Mouse (Mus musculus) forebrain, postnatal 0 days (tissue): ENCODE results near the gene Fam229b. TPM values are rescaled to one million over a fixed set of nuclear protein-coding genes. Genes with fewer than 3 reads are reported as not detected.
A peak's percentile ranks its signal among the peaks of the same experiment; 100 is the strongest.

Experiments
- ATAC-seq: fragments of 200-750 bp; cut with Nextera tagmentation; 2 replicates; pipeline ENCODE4 v1.8.0; 2017; ENCODE audit warnings: mild to moderate bottlenecking, moderate library complexity
- DNase-seq: peaks from one replicate; pipeline ENCODE4 v3.0.0-alpha.2; 2015
- H3K27ac ChIP-seq: fragments of 300-500 bp; sonication (generic); 2 replicates; pipeline ENCODE4 v1.5.1; 2014; ENCODE audit warnings: low read depth, mild to moderate bottlenecking, antibody characterized with exemption, low read length, moderate library complexity, mixed read lengths
- H3K27me3 ChIP-seq: fragments of 300-500 bp; sonication (generic); 2 replicates; pipeline ENCODE4 v1.6.1; 2014; ENCODE audit warnings: mild to moderate bottlenecking, low read length, mixed read lengths; ENCODE audit not compliant: insufficient read depth
- H3K36me3 ChIP-seq: fragments of 300-500 bp; sonication (generic); 2 replicates; pipeline ENCODE4 v1.6.1; 2014; ENCODE audit warnings: mild to moderate bottlenecking, moderate library complexity; ENCODE audit not compliant: insufficient read depth
- H3K4me1 ChIP-seq: fragments of 300-500 bp; sonication (generic); 2 replicates; pipeline ENCODE4 v1.6.1; 2014; ENCODE audit warnings: antibody characterized with exemption; ENCODE audit not compliant: insufficient read depth
- H3K4me2 ChIP-seq: fragments of 300-500 bp; sonication (generic); 2 replicates; pipeline ENCODE4 v1.6.1; 2014; ENCODE audit warnings: low read depth, mild to moderate bottlenecking, moderate library complexity
- H3K4me3 ChIP-seq: fragments of 300-500 bp; sonication (generic); 2 replicates; pipeline ENCODE4 v1.5.1; 2014; ENCODE audit warnings: low read depth, low read length, mixed read lengths
- H3K9ac ChIP-seq: fragments of 300-500 bp; sonication (generic); 2 replicates; pipeline ENCODE4 v1.6.1; 2014; ENCODE audit warnings: mild to moderate bottlenecking
- H3K9me3 ChIP-seq: fragments of 300-500 bp; sonication (generic); 2 replicates; pipeline ENCODE4 v1.6.1; 2016; ENCODE audit warnings: low read length
- CTCF ChIP-seq: sonication (generic); IDR thresholded peaks from 2 replicates; pipeline ENCODE4 v1.5.1; 2016; ENCODE audit warnings: antibody characterized with exemption, control low read depth, low read depth
- WGBS: fragments of 180-500 bp; shearing (Covaris S2); extraction: QIAGEN DNeasy Blood & Tissue Kit; methylation state at CpG from one replicate; pipeline ENCODE4 v1.1.7; 2014; 5-methylcytosine and 5-hydroxymethylcytosine counted together
- polyA plus RNA-seq: library from polyadenylated mRNA; unstranded; fragments of >200 nt; fragmentation: Nextera tagmentation; extraction: Ambion mirVana; gene quantifications from 2 replicates; pipeline ENCODE4 v1.2.1, GENCODE M21; 2015
- total RNA-seq: library from RNA; depleted of rRNA; stranded (reverse); fragments of >200 nt; gene quantifications from 2 replicates; pipeline ENCODE4 v1.2.3, GENCODE M21; 2014

Gene Fam229b
- total and polyA plus RNA-seq, 2 experiments from 2014 or later: 25.8 to 43.1 TPM

DNA sequence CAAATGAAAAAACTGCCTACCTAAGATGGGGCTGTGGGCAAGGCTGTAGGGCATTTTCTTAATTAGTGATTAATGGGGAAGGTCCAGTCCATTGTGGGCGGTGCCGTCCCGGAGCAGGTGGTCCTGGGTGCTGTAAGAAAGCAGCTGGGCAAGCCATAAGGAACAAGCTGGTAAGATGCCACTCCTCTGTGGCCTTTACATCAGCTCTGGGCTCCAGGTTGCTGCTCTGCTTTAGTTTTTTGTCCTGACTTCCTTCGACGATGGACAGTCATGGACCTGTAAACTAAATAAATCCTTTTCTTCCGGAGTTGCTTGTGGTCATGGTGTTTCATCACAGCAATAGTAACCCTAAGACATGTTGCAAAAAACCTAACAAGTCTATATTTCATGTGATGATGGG is 37.0 kb upstream of the Fam229b start:
- no peaks in the 10 kb centered on the region for H3K9me3 ChIP-seq
- ATAC-seq (no peak), DNase-seq (no peak)
- H3K4me2 ChIP-seq: peak overlapping the region; percentile 57
- 0 out of 2 replicates have a peak overlapping the region, but pooled peaks have one; percentile 35 for H3K9ac ChIP-seq
- H3K27me3 ChIP-seq: no peaks in the 10 kb centered on the region
- no peak for TF ChIP-seq CTCF
- peaks cover 36% of the 10 kb centered on the region for H3K4me1 ChIP-seq
- H3K36me3 ChIP-seq: no peaks in the 10 kb centered on the region
- WGBS: 4% methylated on average over 6 of the region's 6 CpGs
- peak overlapping the region; percentile 23; the same call in 1 of the 2 replicates for H3K27ac ChIP-seq
- H3K4me3 ChIP-seq: no peak overlapping the region

DNA sequence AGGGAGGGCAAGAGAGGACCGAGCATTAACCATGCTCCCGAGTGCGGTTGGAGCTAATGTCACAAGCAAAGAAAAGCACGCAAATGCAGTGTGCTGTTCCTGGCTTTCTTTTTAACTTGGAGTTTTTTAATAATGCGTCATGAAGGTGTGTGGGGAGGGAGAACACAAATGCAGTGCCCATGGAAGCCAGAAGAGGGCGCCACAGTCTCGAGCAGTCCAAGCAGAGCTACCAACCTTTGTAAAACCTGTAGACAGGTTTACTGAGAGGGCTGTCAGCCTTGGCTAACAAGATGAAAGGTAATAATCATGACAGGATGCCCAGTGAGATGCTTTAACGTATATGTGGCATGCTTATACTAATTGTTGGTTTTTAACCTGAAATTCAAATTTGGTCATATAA is 36.5 kb upstream of the Fam229b start:
- Histone ChIP-seq H3K4me2 (peak overlapping the region; percentile 57), H3K4me1 (peaks cover 39% of the 10 kb centered on the region), H3K27me3 (no peaks in the 10 kb centered on the region), H3K4me3 (peak overlapping the region; percentile 22; the same call in 1 of the 2 replicates), H3K36me3 (no peaks in the 10 kb centered on the region), H3K9me3 (no peaks in the 10 kb centered on the region), H3K27ac (peak overlapping the region; percentile 29; the same call in 1 of the 2 replicates), H3K9ac (0 out of 2 replicates have a peak overlapping the region, but pooled peaks have one; percentile 35)
- DNase-seq (peak; percentile 88), ATAC-seq (no peak)
- WGBS: 3% methylated on average over 8 of the region's 8 CpGs
- peak; percentile 93 for TF ChIP-seq CTCF

DNA sequence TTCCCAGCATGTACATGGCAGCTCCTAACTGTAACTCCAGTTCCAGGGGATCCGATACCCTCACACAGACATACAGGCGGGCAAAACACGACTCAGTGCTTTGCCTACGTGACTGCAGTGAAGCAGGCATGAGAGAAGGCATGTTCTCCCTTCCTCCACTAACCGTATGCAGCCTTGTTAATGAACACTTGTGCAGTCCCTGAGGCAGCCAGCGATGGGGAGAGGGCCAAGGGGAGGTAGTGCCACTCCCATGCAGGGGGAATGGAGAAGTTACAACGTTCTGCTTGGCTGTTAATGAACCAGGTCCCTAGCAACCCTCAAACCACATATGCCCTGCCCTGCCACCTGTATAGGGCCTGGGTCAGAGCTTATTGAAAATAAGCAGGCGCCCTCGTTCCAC is 35.9 kb upstream of the Fam229b start:
- Histone ChIP-seq H3K27me3 (no peaks in the 10 kb centered on the region), H3K9ac (0 out of 2 replicates have a peak overlapping the region, but pooled peaks have one; percentile 35), H3K9me3 (no peaks in the 10 kb centered on the region), H3K4me2 (peak overlapping the region; percentile 36), H3K36me3 (no peaks in the 10 kb centered on the region), H3K4me3 (peak overlapping the region; percentile 22; the same call in 1 of the 2 replicates), H3K27ac (peak overlapping the region; percentile 29; the same call in 1 of the 2 replicates), H3K4me1 (peaks cover 40% of the 10 kb centered on the region)
- no peak for TF ChIP-seq CTCF
- DNase-seq (peak; percentile 39), ATAC-seq (no peak)
- 29% methylated on average over 9 of the region's 9 CpGs for WGBS

DNA sequence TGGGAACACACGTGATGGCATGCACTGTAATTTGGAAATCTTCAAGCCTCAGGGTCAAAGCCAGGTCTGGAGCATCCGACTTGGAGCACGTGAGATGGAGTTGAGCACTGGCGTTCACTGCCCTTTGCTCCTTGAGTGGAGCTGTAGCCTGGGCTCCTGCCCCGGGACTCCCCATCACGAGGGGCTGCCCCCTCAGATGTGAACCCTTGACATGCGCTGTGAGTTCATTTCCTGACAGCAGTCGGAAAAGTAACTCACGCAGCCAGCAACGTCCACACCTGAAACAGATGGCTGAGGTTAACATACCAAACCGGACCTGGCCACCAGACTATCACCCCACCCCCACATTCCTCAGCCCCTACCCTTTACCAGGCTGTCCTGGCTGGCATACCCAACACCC is 33.9 kb upstream of the Fam229b start:
- no peak overlapping the region for H3K27ac ChIP-seq
- DNase-seq: no peak
- no peak for TF ChIP-seq CTCF
- no peaks in the 10 kb centered on the region for H3K27me3 ChIP-seq
- H3K4me2 ChIP-seq: no peak overlapping the region
- 89% methylated on average over 11 of the region's 11 CpGs for WGBS
- peaks cover 27% of the 10 kb centered on the region for H3K4me1 ChIP-seq
- H3K9ac ChIP-seq: no peak overlapping the region
- ATAC-seq: no peak
- no peaks in the 10 kb centered on the region for H3K9me3 ChIP-seq
- no peak overlapping the region for H3K4me3 ChIP-seq
- H3K36me3 ChIP-seq: no peaks in the 10 kb centered on the region

DNA sequence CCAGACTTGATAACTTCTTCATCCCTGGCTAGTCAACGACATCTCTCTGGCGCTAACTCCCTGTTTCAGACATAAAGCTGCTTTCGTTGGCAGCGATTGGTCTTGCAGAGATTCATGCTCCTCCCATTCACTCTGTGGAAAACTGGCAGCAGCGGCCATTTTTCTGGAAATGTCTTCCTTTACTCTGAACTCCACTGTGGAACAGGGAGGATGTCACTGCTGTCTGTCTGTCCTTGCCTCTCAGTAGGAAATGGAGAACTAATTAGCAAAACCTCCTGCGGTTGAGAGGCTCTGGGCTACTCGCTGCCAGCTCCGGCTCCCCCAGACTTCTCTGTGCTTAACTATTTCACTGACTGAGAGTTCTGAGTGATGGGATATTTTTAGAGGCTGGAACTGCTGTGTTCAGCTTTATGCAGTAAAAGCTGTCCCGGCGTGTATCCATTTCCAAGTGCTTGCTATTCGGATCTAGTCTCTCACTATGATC is 32.0 kb upstream of the Fam229b start:
- no peak for TF ChIP-seq CTCF
- 6% methylated on average over 11 of the region's 11 CpGs for WGBS
- peak; percentile 81 for ATAC-seq
- no peaks in the 10 kb centered on the region for H3K9me3 ChIP-seq
- peak overlapping the region; percentile 48 for H3K4me2 ChIP-seq
- H3K9ac ChIP-seq: peak overlapping the region; percentile 50
- peaks cover 20% of the 10 kb centered on the region for H3K4me1 ChIP-seq
- H3K36me3 ChIP-seq: no peaks in the 10 kb centered on the region
- H3K27me3 ChIP-seq: no peaks in the 10 kb centered on the region
- H3K4me3 ChIP-seq: peak overlapping the region; percentile 30
- peak overlapping the region; percentile 86 for H3K27ac ChIP-seq
- DNase-seq: peak; percentile 91

DNA sequence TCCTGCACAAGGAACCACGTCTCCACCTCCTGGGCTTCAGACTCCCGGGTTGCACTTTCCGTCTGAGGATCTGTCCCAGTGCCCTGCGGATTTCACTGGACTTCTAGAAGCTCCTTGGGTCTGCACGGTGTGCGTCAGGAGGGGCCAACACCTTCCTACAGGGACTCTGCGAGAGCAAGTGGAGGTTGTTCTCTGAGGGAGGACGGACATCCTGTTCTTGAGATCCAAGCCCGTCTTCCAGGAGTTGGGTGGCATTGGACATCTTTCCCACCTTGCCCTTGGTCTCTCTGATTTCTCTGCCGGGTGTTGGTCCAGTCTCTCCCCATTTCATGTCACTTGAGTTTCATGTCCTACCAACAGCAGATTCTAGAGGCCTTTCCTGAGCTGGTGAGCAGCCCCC is 30.0 kb upstream of the Fam229b start, which contains the start of gene Ccn6:
Gene Ccn6, minus strand, starts transcription at position 101 of the 400 bp plus-strand sequence.
- no peak for DNase-seq
- H3K4me2 ChIP-seq: 0 out of 2 replicates have a peak within 1 kb of the TSS, but pooled peaks have one; percentile 8
- no peak within 1 kb of the TSS for H3K27ac ChIP-seq
- TF ChIP-seq CTCF: no peak
- no peaks in the 10 kb centered on the region for H3K27me3 ChIP-seq
- no peaks in the 10 kb centered on the region for H3K36me3 ChIP-seq
- WGBS: 90% methylated on average over 10 of the region's 10 CpGs
- no peak within 1 kb of the TSS for H3K9ac ChIP-seq
- no peak for ATAC-seq
- no peak within 1 kb of the TSS for H3K4me3 ChIP-seq
- peaks cover 15% of the 10 kb centered on the region; the same call in 1 of the 2 replicates for H3K4me1 ChIP-seq
- H3K9me3 ChIP-seq: no peaks in the 10 kb centered on the region

DNA sequence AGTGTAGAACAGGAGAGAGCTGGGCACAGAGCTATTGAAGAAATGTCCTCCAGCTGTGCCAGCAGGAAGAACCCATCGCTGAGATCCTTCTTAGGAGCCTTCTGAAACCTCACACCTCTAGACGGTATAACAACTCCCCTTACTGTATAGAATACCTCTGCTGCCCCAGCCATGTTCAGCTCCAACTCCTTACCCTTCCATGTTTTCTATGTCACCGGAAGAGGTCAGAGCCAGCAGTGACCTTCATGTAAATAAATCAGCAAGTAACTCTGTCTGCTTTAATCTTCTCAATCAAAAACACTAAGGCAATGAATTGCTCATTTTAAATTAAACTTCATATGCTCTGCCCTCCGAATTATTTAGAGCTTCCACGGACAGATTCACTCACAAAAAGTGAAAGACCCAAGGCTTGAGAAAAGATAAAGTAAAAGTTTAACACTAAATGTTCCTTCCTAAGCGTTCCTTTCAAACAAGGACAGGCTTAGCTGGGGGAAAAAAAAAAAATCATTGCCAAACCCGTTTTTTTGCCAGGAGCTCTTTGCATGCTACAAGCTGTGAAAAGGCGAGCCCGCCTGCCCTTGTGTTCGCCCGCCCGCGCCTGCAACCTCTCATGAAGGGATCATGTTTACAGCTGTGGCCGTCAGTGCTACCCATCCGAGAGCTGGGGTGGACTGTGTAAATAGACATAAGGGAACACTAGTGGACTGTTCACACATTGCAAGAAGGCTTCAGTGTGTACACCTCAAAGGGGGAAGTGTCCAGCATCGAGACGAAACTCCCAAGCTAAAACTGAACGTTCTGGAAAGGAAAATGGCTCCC is 29.2 kb upstream of the Fam229b start:
- Histone ChIP-seq H3K9ac (no peak overlapping the region), H3K4me2 (0 out of 2 replicates have a peak overlapping the region, but pooled peaks have one; percentile 8), H3K4me3 (no peak overlapping the region), H3K9me3 (no peaks in the 10 kb centered on the region), H3K36me3 (no peaks in the 10 kb centered on the region), H3K4me1 (peaks cover 15% of the 10 kb centered on the region; the same call in 1 of the 2 replicates), H3K27me3 (no peaks in the 10 kb centered on the region), H3K27ac (no peak overlapping the region)
- ATAC-seq (no peak), DNase-seq (no peak)
- TF ChIP-seq CTCF: no peak
- 38% methylated on average over 18 of the region's 18 CpGs for WGBS
